Mouse (Mus musculus) embryonic fibroblast, embryonic 13.5 days (primary cell): Measurements from ENCODE around the gene Prmt8. TPM values are rescaled to one million over a fixed set of nuclear protein-coding genes. Genes with fewer than 3 reads are reported as not detected.

Experiments
- H3K27ac ChIP-seq: 2 replicates; pipeline ENCODE4 v1.5.1; 2012; ENCODE audit warnings: low read length, control low read depth, inconsistent platforms; ENCODE audit not compliant: insufficient read depth
- H3K4me1 ChIP-seq: 2 replicates; pipeline ENCODE4 v1.6.1; 2011; ENCODE audit warnings: low read length; ENCODE audit not compliant: control insufficient read depth, insufficient read depth
- H3K4me3 ChIP-seq: 2 replicates; pipeline ENCODE4 v1.5.1; 2011; ENCODE audit warnings: mild to moderate bottlenecking, control low read depth, low read length; ENCODE audit not compliant: insufficient read depth
- CTCF ChIP-seq: IDR thresholded peaks from 2 replicates; pipeline ENCODE4 v1.5.1; 2011; ENCODE audit warnings: mild to moderate bottlenecking, control low read depth, low read length, moderate library complexity, borderline replicate concordance; ENCODE audit not compliant: insufficient read depth
- POLR2A ChIP-seq: IDR thresholded peaks from 2 replicates; pipeline ENCODE4 v1.6.1; 2011; ENCODE audit warnings: low read depth, mild to moderate bottlenecking, control low read depth, low read length, moderate library complexity
- polyA plus RNA-seq: library from polyadenylated mRNA; stranded (reverse); fragments of >200 nt; gene quantifications from 2 replicates; pipeline ENCODE4 v1.2.4, GENCODE M21; 2011; ENCODE audit warnings: low read depth; ENCODE audit not compliant: missing spikeins, insufficient read length

Prmt8 gene
- polyA plus RNA-seq, 1 experiment: not detected

GRCm38 (mm10) chr6:127701036-127701783, 68.1 kb downstream of the Prmt8 start:
- H3K4me1 ChIP-seq: no peaks in the 10 kb centered on the region
- H3K27ac ChIP-seq: no peak overlapping the region
- H3K4me3 ChIP-seq: no peak overlapping the region
- TF ChIP-seq CTCF (no peak), POLR2A (no peak)

- Histone ChIP-seq H3K4me1 (no peaks in the 10 kb centered on the region), H3K4me3 (no peak overlapping the region)
- TF ChIP-seq CTCF (no peak), POLR2A (no peak)
Measured at GRCm38 (mm10) chr6:127693681-127694080, 75.6 kb downstream of the Prmt8 start.

GRCm38 (mm10) chr6:127692298-127692697, 77.0 kb downstream of the Prmt8 start:
- Histone ChIP-seq H3K4me3 (no peak overlapping the region), H3K4me1 (no peaks in the 10 kb centered on the region), H3K27ac (no peak overlapping the region)
- no peak for TF ChIP-seq CTCF

More at GRCm38 (mm10) chr6:127693681-127694080, 75.6 kb downstream of the Prmt8 start:
- H3K27ac ChIP-seq: no peak overlapping the region

- no peak for TF ChIP-seq CTCF
- no peak for TF ChIP-seq POLR2A
- H3K27ac ChIP-seq: no peak overlapping the region
- H3K4me3 ChIP-seq: no peak overlapping the region
- no peaks in the 10 kb centered on the region for H3K4me1 ChIP-seq
Measured at GRCm38 (mm10) chr6:127687181-127687860, 82.0 kb downstream of the Prmt8 start.

- no peak overlapping the region for H3K4me3 ChIP-seq
- no peak overlapping the region for H3K27ac ChIP-seq
- H3K4me1 ChIP-seq: no peaks in the 10 kb centered on the region
- TF ChIP-seq CTCF (no peak), POLR2A (no peak)
Measured at GRCm38 (mm10) chr6:127684981-127685380, 84.3 kb downstream of the Prmt8 start.

GRCm38 (mm10) chr6:127683561-127683960, 85.7 kb downstream of the Prmt8 start:
- Histone ChIP-seq H3K4me1 (no peaks in the 10 kb centered on the region), H3K4me3 (no peak overlapping the region)
- TF ChIP-seq CTCF (no peak), POLR2A (no peak)

GRCm38 (mm10) chr6:127680784-127681183, 88.5 kb downstream of the Prmt8 start:
- no peak for TF ChIP-seq CTCF
- TF ChIP-seq POLR2A: no peak
- no peak overlapping the region for H3K4me3 ChIP-seq
- H3K27ac ChIP-seq: no peak overlapping the region
- H3K4me1 ChIP-seq: no peaks in the 10 kb centered on the region

More at GRCm38 (mm10) chr6:127683561-127683960, 85.7 kb downstream of the Prmt8 start:
- H3K27ac ChIP-seq: no peak overlapping the region

GRCm38 (mm10) chr6:127678998-127679397, 90.3 kb downstream of the Prmt8 start:
- TF ChIP-seq CTCF (no peak), POLR2A (no peak)
- Histone ChIP-seq H3K27ac (no peak overlapping the region), H3K4me3 (no peak overlapping the region), H3K4me1 (no peaks in the 10 kb centered on the region)

- Histone ChIP-seq H3K4me1 (no peaks in the 10 kb centered on the region), H3K4me3 (no peak overlapping the region), H3K27ac (no peak overlapping the region)
- TF ChIP-seq CTCF (no peak), POLR2A (no peak)
Measured at GRCm38 (mm10) chr6:127678320-127678719, 91.0 kb downstream of the Prmt8 start.

GRCm38 (mm10) chr6:127676866-127677265, 92.4 kb downstream of the Prmt8 start:
- H3K4me1 ChIP-seq: no peaks in the 10 kb centered on the region
- H3K4me3 ChIP-seq: no peak overlapping the region
- no peak overlapping the region for H3K27ac ChIP-seq
- TF ChIP-seq POLR2A (no peak), CTCF (no peak)
